Mouse (Mus musculus): ENCODE data around the gene Tecpr2. TPM values are rescaled to one million over a fixed set of nuclear protein-coding genes. Genes with fewer than 3 reads are reported as not detected.
A peak's percentile ranks its signal among the peaks of the same experiment; 100 is the strongest.

The Tecpr2 gene
- polyA plus RNA-seq, 1 experiment from 2014 or later = 4.2 TPM

DNA sequence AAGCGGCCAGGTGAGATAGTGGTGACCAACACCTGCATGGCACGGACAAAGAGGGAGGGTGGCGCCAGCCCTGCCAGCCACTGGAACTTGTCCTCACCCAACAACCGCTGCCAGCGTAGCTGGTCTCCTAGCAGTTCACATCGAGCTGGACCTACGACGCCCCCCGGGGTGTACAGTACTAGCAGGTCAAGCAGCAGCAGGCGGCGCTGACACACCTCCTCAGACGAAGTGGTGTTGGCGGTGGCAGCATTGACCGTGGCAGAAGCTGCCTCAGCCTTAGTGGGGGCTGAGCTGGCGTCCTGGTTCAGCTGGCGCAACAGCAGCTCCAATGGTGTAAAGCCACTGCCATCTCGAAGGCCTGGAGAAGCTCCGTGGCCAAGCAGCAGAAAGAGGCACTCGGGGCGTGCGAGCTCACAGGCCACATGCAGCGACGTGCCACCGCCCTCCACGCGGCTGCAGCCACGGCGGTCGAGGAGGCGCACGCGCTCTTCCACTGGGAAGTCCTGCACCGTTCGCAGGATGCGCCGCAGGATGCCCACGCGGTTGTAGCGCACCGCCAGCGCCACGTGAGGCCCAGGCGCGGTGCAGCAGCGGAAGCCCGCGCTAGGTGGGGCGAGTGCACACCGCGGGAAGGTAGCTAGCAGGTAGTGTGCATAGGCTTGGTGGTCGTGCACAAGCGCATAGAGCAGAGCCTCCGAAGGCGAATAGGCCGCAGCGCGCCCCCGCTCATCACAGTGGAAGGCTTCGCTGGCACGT, 87.7 kb downstream of the Tecpr2 start:
- no peak overlapping the region for H3K4me2 ChIP-seq (ENCODE audit: low read depth, low read length)
- H3K9me3 ChIP-seq (replicated peaks; ENCODE audit: control insufficient read depth, low read length) = no peaks in the 10 kb centered on the region
- no peak overlapping the region for H3K27ac ChIP-seq (ENCODE audit: low read length)
- H3K27me3 ChIP-seq (ENCODE audit: control insufficient read depth, insufficient read depth, low read length) = no peaks in the 10 kb centered on the region
- no peak for ATAC-seq (ENCODE audit: insufficient read depth, low FRiP score)
- 89% methylated on average over 60 of the region's 60 CpGs for WGBS
- H3K9ac ChIP-seq (ENCODE audit: low read length) = no peak overlapping the region
- no peak overlapping the region for H3K4me3 ChIP-seq (replicated peaks; ENCODE audit: low read length)
- no peaks in the 10 kb centered on the region; the same call in 1 of the 2 replicates for H3K36me3 ChIP-seq (ENCODE audit: control insufficient read depth, insufficient read depth, low read length)
- H3K4me1 ChIP-seq (ENCODE audit: control insufficient read depth, insufficient read depth, low read length) = peaks cover 19% of the 10 kb centered on the region

DNA sequence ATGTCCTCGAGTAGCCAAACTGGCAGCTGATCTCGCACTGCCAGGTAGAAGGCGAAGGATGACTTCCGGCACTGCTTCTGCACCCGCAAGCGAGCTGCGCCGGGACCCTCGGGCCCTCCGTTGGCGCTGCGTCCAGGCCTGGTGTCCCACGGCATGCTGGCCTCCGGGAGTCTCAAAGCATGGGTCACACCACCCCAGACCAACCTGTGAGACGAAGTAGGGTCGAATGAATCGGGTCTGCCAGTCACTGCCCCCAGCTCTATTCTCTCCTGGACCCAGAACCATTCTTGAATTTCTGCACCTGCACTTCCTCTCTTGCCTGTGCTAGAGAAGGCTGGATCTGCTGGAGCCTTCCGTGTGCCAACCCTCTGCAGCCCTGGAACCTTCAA, 88.3 kb downstream of the Tecpr2 start:
- Histone ChIP-seq H3K27ac (ENCODE audit: low read length) (no peak overlapping the region), H3K4me1 (ENCODE audit: control insufficient read depth, insufficient read depth, low read length) (peaks cover 19% of the 10 kb centered on the region), H3K27me3 (ENCODE audit: control insufficient read depth, insufficient read depth, low read length) (no peaks in the 10 kb centered on the region), H3K9me3 (replicated peaks; ENCODE audit: control insufficient read depth, low read length) (no peaks in the 10 kb centered on the region), H3K36me3 (ENCODE audit: control insufficient read depth, insufficient read depth, low read length) (no peaks in the 10 kb centered on the region; the same call in 1 of the 2 replicates), H3K4me2 (ENCODE audit: low read depth, low read length) (no peak overlapping the region), H3K9ac (ENCODE audit: low read length) (no peak overlapping the region), H3K4me3 (replicated peaks; ENCODE audit: low read length) (no peak overlapping the region)
- 96% methylated on average over 18 of the region's 18 CpGs for WGBS
- no peak for ATAC-seq (ENCODE audit: insufficient read depth, low FRiP score)

GRCm38 (mm10) chr12:110977896-110978606, 89.0 kb downstream of the Tecpr2 start:
- Histone ChIP-seq H3K27me3 (ENCODE audit: control insufficient read depth, insufficient read depth, low read length) (no peaks in the 10 kb centered on the region), H3K4me2 (ENCODE audit: low read depth, low read length) (peak overlapping the region; percentile 93), H3K9ac (ENCODE audit: low read length) (peak overlapping the region; percentile 92), H3K4me1 (ENCODE audit: control insufficient read depth, insufficient read depth, low read length) (peaks cover 19% of the 10 kb centered on the region), H3K36me3 (ENCODE audit: control insufficient read depth, insufficient read depth, low read length) (no peaks in the 10 kb centered on the region; the same call in 1 of the 2 replicates), H3K4me3 (replicated peaks; ENCODE audit: low read length) (peak overlapping the region; percentile 83), H3K27ac (ENCODE audit: low read length) (peak overlapping the region; percentile 78; the same call in 1 of the 2 replicates), H3K9me3 (replicated peaks; ENCODE audit: control insufficient read depth, low read length) (no peaks in the 10 kb centered on the region)
- ATAC-seq (ENCODE audit: insufficient read depth, low FRiP score) = no peak
- WGBS = 37% methylated on average over 14 of the region's 14 CpGs

DNA sequence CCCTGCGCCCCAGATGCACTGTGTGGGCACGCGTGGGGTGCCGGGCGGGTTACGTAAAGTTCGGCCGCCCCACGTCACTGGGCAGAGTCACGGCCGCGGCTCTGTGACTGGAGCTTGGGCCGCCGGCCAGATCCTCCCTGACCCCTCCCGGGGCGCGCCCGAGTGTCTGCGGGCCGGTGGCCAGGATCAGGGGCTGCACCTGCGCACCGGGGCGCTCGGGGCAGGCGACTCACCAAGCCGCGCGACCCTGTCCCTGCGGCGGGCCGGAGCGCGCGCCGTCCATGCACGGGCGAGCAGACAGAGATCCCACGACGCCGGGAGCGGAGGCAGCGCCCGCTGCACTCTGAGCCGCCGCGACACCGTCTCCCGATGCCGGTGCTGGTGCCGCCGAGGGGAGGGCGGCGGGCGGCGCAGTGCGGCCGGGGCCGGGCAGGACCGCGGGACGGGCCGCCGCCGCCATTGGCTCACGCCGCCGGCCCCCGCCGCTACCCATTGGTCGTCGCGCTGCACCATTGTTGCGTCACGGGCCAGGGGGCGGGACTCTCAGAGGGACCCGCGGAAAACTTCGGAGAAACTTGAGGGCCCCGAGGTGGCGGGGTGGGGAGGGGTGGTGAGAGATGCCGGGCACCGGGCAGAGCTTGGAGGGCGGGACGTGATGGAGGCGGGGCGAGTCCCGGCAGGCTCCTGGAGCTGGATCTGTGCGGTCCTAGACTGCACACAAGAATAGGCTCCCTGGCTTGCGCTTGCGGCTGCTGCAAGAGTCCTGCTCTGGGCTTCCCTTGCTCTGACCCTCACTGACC, 89.7 kb downstream of the Tecpr2 start, which contains the start of gene Ankrd9:
Gene Ankrd9, minus strand, starts transcription at position 434 of the 800 bp plus-strand sequence.
- Histone ChIP-seq H3K9me3 (replicated peaks; ENCODE audit: control insufficient read depth, low read length) (no peaks in the 10 kb centered on the region), H3K27ac (ENCODE audit: low read length) (peak within 1 kb of the TSS; percentile 78), H3K4me2 (ENCODE audit: low read depth, low read length) (peak within 1 kb of the TSS; percentile 93), H3K36me3 (ENCODE audit: control insufficient read depth, insufficient read depth, low read length) (no peaks in the 10 kb centered on the region; the same call in 1 of the 2 replicates), H3K4me1 (ENCODE audit: control insufficient read depth, insufficient read depth, low read length) (peaks cover 19% of the 10 kb centered on the region), H3K4me3 (replicated peaks; ENCODE audit: low read length) (peak within 1 kb of the TSS; percentile 83), H3K27me3 (ENCODE audit: control insufficient read depth, insufficient read depth, low read length) (no peaks in the 10 kb centered on the region), H3K9ac (ENCODE audit: low read length) (peak within 1 kb of the TSS; percentile 92)
- WGBS = under 1% methylated on average over 90 of the region's 90 CpGs
- peak; percentile 94 for ATAC-seq (ENCODE audit: insufficient read depth, low FRiP score)

DNA sequence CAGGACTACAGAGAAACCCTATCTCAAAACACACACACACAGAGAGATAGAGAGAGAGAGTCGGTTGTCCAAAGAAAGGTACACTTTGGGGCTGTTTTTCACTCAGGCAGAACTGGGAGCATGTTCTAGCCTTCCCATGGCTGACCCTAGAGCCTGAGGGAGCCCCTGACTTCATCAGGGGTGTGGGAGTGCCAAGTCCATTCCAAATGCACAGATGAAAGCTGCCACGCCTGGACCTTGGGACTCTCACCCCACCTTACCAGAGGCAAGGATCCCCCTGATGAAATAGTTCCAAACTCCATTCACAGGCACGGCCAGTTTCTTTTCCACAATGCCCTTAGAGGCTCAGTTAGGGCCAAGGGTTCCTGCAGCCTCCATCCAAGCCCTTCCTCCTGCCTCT, 90.7 kb downstream of the Tecpr2 start:
- no peak for ATAC-seq (ENCODE audit: insufficient read depth, low FRiP score)
- no peak overlapping the region for H3K4me3 ChIP-seq (replicated peaks; ENCODE audit: low read length)

DNA sequence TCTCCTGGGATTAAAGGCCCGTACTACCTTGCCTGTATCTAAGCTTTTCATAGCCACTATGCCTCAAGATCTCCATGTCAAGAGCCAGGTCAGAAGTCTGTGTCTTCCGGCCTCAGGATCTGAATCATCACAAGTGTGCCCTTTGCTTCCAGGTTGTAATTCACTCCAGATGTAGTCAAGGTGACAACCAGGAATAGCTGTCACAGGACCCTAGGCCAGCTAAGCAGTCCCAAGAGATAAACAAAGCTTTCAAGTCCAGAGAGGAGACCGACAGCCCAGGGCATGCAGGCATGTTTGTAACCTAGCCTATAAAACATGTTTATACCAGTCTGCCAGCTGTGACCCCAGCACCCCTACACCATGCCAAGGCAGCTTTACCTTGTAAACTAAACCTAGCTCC, 92.7 kb downstream of the Tecpr2 start:
- Histone ChIP-seq H3K9me3 (replicated peaks; ENCODE audit: control insufficient read depth, low read length) (no peaks in the 10 kb centered on the region), H3K27ac (ENCODE audit: low read length) (no peak overlapping the region), H3K4me2 (ENCODE audit: low read depth, low read length) (no peak overlapping the region), H3K4me3 (replicated peaks; ENCODE audit: low read length) (no peak overlapping the region), H3K27me3 (ENCODE audit: control insufficient read depth, insufficient read depth, low read length) (no peaks in the 10 kb centered on the region), H3K4me1 (ENCODE audit: control insufficient read depth, insufficient read depth, low read length) (peaks cover 27% of the 10 kb centered on the region), H3K36me3 (ENCODE audit: control insufficient read depth, insufficient read depth, low read length) (no peaks in the 10 kb centered on the region; the same call in 1 of the 2 replicates), H3K9ac (ENCODE audit: low read length) (no peak overlapping the region)
- ATAC-seq (ENCODE audit: insufficient read depth, low FRiP score) = no peak
- 84% methylated on average over 3 of the region's 3 CpGs for WGBS

More for the DNA sequence above, 90.7 kb downstream of the Tecpr2 start:
- Histone ChIP-seq H3K27me3 (ENCODE audit: control insufficient read depth, insufficient read depth, low read length) (no peaks in the 10 kb centered on the region), H3K27ac (ENCODE audit: low read length) (peak overlapping the region; percentile 68; the same call in 1 of the 2 replicates), H3K4me1 (ENCODE audit: control insufficient read depth, insufficient read depth, low read length) (peaks cover 28% of the 10 kb centered on the region), H3K36me3 (ENCODE audit: control insufficient read depth, insufficient read depth, low read length) (no peaks in the 10 kb centered on the region; the same call in 1 of the 2 replicates), H3K9me3 (replicated peaks; ENCODE audit: control insufficient read depth, low read length) (no peaks in the 10 kb centered on the region), H3K4me2 (ENCODE audit: low read depth, low read length) (peak overlapping the region; percentile 93), H3K9ac (ENCODE audit: low read length) (peak overlapping the region; percentile 69; the same call in 1 of the 2 replicates)
- 72% methylated on average over 3 of the region's 3 CpGs for WGBS

- Histone ChIP-seq H3K4me3 (replicated peaks; ENCODE audit: low read length) (no peak overlapping the region), H3K9ac (ENCODE audit: low read length) (no peak overlapping the region), H3K27me3 (ENCODE audit: control insufficient read depth, insufficient read depth, low read length) (no peaks in the 10 kb centered on the region), H3K4me2 (ENCODE audit: low read depth, low read length) (no peak overlapping the region), H3K36me3 (ENCODE audit: control insufficient read depth, insufficient read depth, low read length) (no peaks in the 10 kb centered on the region), H3K4me1 (ENCODE audit: control insufficient read depth, insufficient read depth, low read length) (peaks cover 24% of the 10 kb centered on the region), H3K27ac (ENCODE audit: low read length) (no peak overlapping the region), H3K9me3 (replicated peaks; ENCODE audit: control insufficient read depth, low read length) (no peaks in the 10 kb centered on the region)
- ATAC-seq (ENCODE audit: insufficient read depth, low FRiP score) = no peak
- WGBS = 79% methylated on average over 8 of the region's 8 CpGs
Observed at GRCm38 (mm10) chr12:110983083-110983482, 94.0 kb downstream of the Tecpr2 start.

DNA sequence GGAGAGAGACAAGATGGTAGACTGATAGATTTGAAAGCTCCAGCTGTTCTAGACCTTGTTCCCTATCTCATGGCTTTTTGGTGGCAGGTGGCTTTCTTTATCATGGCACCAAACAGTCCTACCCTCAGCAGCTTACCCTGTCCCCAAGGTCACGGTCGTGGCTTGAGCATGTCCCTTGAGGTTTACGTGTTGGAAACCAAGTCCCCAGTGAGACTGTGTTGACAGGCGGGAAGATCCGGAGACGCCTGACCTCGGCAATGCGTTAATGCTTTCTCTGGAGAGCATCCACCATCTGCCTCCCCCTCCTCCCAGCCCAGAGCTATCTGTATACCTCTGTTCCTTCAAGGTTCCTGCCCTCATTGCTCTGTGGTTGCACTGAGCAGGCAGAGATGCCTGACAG, 94.7 kb downstream of the Tecpr2 start:
- H3K9ac ChIP-seq (ENCODE audit: low read length) = no peak overlapping the region
- 65% methylated on average over 8 of the region's 8 CpGs for WGBS
- no peak overlapping the region for H3K4me2 ChIP-seq (ENCODE audit: low read depth, low read length)
- no peaks in the 10 kb centered on the region for H3K27me3 ChIP-seq (ENCODE audit: control insufficient read depth, insufficient read depth, low read length)
- no peak overlapping the region for H3K4me3 ChIP-seq (replicated peaks; ENCODE audit: low read length)
- H3K36me3 ChIP-seq (ENCODE audit: control insufficient read depth, insufficient read depth, low read length) = no peaks in the 10 kb centered on the region
- H3K9me3 ChIP-seq (replicated peaks; ENCODE audit: control insufficient read depth, low read length) = no peaks in the 10 kb centered on the region
- H3K27ac ChIP-seq (ENCODE audit: low read length) = peak overlapping the region; percentile 38; the same call in 1 of the 2 replicates
- H3K4me1 ChIP-seq (ENCODE audit: control insufficient read depth, insufficient read depth, low read length) = peaks cover 19% of the 10 kb centered on the region
- ATAC-seq (ENCODE audit: insufficient read depth, low FRiP score) = no peak
